Mouse (Mus musculus): ENCODE measurements around the gene Hrg. TPM values are rescaled to one million over a fixed set of nuclear protein-coding genes. Genes with fewer than 3 reads are reported as not detected.
"Not testable (repeated sequence)": the region's sequence is repeated elsewhere in the genome, so short reads cannot be mapped to it uniquely, and the experiment has no call there.

Hrg gene
- total RNA-seq (2014; fragmentation: Nextera tagmentation) (not detected in 2 replicates), total RNA-seq (2017) (not detected in 2 replicates)

DNA sequence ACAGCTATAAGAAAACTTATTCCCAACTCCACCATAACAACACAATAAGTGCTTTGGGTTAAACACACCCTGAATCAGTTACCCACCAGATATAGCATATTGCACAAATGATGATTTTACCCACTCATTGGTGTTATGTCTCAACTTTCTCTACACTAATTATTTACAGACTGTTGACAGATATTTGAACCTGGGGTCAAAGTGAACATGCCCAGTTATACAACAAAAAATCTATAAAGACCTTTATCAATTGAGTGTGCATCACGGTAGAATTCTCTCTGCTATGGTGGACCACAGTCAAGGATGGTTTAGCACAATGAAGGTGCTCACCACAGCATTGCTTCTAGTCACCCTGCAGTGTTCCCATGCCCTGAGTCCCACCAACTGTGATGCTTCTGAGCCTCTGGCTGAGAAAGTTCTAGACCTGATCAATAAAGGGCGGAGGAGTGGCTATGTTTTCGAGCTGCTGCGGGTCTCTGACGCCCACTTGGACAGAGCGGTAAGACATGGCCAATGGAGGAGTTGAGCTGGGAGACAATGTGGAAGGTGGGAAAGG, at the start of gene Hrg:
TSS of gene Hrg (plus strand) at position 233 of the 556 bp plus-strand sequence.
- no peak for ATAC-seq (replicated peaks; ENCODE audit: poor library complexity, severe bottlenecking)

DNA sequence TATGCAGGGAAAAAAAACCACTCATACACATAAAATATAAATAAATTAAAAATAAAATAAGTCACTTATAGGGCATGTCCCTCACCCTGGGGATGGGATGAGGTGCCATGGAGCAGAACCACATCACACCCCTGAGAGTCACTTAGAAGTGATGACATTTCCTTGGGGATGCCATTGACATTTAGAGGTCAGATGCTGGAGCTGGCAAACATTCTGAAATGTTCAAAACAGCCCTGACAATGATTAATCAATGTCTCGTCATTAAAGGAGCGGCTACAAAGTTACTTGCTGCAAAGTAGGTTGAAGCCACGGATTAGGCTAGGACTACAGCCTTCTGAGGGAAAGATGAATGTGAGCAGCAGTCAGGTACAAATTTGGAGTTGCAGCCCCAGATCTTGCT, 49.5 kb upstream of the Hrg start:
- ATAC-seq (replicated peaks; ENCODE audit: poor library complexity, severe bottlenecking) = no peak

DNA sequence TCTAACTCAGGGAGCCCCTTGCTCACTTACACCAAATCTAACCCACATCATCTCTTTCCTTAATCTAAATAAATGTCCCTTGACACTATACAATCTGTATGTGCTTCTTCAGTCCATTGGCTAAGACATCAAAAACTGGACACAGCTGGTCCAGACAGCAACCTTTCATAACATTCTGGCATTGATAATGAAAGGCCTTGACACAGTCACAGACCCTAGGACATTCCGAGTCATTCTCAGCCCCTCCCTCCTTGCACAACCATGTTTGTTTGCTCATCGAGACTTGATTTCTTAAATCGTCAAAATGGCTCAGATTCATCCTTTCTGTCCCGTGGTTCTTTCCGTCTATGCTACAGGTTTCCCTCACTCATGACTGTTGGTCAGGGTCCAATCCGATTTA, 41.6 kb upstream of the Hrg start:
- no peak for ATAC-seq (replicated peaks; ENCODE audit: poor library complexity, severe bottlenecking)

DNA sequence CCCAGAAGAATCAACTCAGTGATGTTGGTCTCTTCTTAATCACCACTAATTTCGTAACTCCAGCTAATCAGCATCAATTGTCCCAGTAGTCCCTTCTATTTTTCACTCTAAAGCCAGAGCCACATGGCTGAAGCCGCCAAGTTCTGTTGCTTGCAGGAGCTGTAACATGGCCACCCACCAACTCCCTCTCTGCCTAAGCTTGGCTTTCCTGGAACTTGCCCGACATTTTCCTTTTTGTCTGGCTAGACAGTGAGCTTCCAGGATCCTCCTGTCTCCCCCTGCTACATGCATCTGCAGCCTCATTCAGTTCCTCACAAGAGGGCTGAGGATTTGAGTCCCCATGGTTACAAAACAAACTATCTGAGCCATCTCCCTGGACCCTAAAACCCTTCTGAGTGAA, 38.9 kb upstream of the Hrg start:
- no peak for ATAC-seq (replicated peaks; ENCODE audit: poor library complexity, severe bottlenecking)

DNA sequence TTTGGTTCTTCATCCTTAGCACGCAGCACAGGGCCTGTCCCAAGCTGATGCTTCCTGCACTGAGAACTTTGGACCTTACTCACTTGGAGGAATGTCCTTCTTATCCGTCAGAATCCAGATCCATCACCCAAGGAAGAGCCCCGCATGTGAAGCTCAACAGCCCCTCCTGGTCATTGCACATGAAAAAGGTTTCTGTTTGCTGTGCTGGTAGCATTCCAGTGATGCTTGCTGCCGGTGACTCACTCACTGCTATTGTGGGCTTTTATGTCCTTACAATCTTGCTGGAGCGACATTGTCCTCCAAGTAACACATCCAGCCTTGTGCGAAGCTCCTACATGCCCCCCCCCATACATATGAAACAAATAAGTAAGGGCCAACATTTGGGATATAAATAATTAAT, 38.0 kb upstream of the Hrg start:
- ATAC-seq (replicated peaks; ENCODE audit: poor library complexity, severe bottlenecking) = no peak

DNA sequence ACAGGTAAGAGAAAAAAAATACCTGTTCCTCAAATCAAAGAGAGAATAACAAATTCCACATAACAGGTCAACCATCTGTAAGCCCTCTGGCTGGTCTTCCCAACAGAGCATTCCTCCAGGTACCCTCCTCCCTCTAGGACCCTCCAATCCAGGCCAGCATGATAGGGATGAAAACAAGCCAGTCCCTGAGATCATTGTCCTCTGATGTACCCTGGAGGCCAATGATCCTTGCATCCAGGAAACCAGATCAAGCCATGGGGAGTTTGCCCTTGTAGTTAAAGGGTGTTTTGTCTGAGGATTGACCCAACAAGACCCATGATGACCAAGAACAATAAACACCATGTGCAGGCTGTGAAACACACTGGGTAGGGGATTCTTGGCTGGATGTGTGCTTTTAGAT, 36.6 kb upstream of the Hrg start:
- no peak for ATAC-seq (replicated peaks; ENCODE audit: poor library complexity, severe bottlenecking)

DNA sequence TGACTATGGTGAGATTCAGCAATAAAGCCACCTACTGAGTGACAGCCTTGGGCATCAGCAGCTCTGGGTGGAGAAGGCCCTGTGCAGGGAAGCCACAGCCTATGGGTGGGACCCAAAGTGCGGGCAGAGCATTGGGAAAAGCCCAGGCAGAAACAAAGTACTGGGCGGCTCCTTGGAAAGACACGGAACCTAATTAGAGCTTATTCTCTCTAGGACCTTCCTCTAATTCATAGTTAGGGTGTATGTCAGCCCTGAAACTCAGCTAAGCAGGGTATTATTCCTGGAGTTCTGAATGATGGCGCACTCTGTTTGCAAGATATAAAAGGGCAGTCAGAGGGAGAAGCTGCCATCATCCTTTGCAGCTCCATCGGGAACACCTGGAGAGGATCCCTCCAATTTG, 32.8 kb upstream of the Hrg start, which contains the start of gene Fetub:
TSS of gene Fetub (plus strand) at position 301 of the 400 bp plus-strand sequence.
- no peak for ATAC-seq (replicated peaks; ENCODE audit: poor library complexity, severe bottlenecking)

DNA sequence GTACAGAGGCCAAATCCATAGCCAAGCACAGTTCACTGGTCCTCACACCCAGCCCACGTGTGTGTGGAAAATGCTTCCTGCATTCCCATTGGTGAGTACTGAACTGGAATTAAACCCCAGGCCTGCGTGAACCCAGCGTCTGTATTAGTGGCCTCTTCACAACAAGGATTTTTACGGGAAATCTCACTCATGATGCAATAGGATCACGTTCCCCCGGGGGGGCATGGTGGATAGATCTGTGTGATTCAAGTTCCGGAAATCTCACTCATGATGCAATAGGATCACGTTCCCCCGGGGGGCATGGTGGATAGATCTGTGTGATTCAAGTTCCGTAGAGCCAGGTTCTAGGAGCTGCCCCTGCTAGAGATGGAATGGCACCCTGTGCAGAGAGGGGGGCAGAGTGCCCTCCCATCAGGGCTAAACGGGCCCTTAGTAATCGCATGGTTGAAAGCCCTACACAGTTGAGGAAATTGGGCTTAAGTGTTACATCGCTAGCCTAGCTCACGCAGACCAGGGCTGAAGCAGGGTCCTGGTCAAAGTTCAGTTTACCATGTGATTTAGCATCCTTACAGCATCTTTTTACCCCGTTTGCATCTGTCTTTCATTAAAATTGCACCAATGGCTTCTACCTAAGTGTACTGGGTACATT, 32.1 kb upstream of the Hrg start:
- no peak for ATAC-seq (replicated peaks; ENCODE audit: poor library complexity, severe bottlenecking)

DNA sequence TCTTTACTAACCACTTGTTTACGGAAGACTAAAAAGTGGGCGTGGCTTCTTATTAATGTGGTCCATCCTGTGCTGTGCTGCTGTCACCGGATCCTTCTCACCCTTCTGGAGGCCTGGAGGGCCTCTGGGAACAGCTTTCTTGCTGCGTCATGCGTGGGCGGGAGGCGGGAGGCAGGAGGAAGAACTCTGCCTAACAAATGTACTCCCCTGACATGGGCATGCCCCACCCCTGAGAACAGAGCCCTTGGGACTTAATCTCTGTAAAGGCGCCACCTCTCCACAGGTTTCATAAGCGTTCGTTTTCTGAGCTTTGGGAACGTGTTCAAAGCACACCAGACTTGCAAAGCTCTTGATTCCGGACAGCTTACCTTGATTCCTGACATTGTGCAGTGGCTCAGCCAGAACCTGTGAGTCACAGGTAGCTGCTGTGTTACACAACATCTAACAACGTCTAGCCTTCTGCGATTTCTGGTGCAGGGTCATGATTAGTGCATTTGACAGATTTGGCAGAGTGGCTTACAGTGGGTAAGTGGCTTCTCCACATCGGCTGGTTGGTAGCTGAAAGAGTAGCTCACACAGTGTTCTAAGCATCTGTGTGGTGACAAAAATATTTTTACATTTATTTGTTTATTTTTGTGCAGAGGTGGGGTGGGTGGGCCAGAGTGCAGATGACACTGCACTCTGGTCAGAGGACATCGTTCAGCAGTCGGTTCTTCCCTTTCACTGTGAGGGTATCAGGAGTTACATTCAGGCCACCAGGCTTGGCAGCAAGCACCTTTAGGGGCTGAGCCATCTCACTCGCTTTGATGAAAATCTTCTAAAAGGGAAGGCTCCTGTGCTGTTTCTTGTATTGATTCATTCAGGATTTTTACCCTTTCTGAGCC, 30.7 kb upstream of the Hrg start:
- ATAC-seq (replicated peaks; ENCODE audit: poor library complexity, severe bottlenecking) = peak; percentile 72

DNA sequence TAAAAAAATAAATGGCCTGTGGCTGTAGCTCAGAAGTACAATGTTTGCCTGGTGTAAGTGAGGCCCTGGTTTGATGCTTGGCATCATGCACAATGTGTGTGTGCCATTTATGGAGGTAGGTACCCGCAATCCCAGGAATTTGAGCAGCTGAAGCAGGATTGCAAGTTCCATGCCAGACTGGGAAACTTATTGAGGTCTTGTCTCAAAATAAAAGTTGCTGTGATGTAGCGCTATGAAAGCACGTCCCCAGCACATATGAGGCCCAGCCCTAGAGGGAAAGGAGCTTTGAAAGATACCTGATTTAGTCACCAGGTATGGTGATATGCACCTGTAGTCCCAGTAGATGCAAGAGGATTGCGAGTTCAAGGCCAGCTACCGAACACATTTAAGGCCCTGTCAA, 29.1 kb upstream of the Hrg start:
- ATAC-seq (replicated peaks; ENCODE audit: poor library complexity, severe bottlenecking) = no peak

DNA sequence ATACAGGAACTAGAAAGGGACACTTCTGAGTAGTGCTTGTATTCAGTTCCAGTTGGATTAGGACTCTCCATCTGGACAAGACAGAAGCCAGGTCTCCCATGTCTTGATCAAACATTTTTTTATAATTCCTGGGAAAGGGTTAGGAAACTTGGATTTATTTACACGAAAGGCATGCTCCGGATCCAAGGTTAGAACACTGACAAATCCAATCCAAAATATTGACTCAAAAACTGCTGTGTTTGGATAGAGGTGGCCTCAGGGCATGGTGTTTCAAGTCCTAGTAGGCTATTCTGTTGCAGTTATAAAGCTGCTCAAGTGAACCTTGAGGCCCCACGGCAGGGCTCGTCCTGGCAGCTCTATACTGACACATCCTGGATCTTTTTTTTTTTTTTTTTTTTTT, 28.4 kb upstream of the Hrg start:
- no peak for ATAC-seq (replicated peaks; ENCODE audit: poor library complexity, severe bottlenecking)

DNA sequence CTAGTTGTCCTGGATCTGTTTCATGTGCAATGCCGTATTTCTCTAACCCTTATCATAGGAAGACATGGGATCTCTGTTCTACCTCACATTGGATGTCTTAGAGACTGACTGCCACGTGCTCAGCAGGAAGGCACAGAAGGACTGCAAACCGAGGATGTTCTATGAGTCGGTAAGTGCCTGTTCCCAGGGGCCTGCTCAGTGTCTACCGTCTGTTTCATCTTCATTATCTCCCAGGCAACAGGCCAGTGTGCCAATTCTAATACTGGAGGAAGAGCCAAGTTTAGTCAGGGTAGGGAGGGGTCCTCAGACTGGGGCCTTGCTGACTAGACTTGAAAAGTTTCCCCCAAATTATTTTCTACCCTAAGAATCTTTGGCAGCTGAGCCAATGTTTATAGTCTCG, 21.3 kb upstream of the Hrg start:
- no peak for ATAC-seq (replicated peaks; ENCODE audit: poor library complexity, severe bottlenecking)

DNA sequence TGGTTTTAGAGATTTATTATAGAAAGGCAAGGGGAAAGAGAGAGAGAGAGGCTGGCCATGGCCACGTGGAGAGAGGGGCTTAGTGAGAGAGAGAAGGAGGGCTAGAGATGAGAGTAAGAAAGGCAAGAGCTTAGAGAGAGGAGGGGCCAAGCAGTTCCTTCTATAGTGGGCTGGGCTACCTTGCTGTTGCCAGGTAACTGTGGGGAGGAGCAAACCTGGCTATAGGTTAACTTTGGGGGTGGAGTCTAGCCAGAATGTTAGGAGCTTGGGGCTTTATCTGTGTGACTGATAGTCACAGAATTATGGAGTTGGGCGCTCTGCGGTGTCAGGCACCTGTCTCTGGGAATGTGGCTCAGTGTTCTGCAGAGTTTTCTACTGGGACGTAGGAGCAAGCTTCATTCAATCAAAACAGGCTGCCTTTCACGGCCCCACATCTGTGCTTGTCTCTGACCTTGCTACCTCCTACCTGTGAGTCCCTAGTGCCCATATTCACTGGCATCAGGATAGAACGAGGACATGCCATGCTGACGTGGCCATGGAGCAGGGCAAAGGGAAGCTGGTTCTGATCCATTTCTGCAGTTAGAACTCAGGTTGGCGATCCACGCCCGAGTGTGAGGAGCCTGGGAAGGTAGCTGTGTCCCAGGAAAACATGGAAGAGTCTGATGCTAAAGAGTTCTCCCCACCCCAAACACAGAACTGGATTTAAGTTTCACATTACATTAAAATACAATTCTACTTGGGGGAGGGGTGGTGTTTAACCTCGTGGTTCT, 19.3 kb upstream of the Hrg start:
- no peak for ATAC-seq (replicated peaks; ENCODE audit: poor library complexity, severe bottlenecking)

DNA sequence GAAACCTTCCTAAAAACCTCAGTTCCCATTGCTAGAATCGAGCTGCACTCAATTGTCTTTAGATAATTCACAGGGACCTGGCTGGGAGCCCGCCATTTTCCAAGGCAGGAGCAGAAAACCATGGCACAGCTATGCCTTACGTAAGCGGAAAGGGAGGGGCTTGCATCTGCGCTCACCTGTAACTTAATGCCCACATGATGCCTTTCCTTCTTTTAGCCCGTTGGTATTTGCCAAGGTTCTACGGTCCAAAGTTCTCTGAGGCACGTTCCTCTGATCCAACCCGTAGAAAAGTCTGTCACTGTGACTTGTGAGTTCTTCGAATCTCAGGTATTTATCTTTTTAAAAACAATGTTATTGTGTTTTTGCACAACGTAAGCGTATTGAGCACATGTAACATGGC, 13.2 kb upstream of the Hrg start:
- ATAC-seq (replicated peaks; ENCODE audit: poor library complexity, severe bottlenecking) = no peak

DNA sequence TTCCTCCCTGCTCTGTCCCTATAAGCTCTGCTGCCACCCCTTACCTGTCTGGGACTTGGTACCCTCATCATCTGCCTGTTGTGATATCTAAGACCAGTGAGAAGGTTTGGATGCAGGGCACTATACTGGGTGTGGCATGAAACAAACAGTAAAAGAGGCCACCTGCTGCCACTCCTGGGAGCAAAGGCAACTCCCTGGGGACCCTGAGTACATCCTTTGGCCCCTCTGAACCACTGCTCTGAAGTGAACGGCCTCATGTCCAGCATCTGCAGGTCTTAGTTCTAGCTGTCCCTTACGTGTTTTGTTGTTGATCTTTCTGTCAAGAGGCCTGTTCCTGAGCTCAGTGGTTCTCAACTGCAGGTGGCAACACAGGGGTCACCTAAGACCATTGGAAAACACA, 12.3 kb upstream of the Hrg start:
- no peak for ATAC-seq (replicated peaks; ENCODE audit: poor library complexity, severe bottlenecking)

DNA sequence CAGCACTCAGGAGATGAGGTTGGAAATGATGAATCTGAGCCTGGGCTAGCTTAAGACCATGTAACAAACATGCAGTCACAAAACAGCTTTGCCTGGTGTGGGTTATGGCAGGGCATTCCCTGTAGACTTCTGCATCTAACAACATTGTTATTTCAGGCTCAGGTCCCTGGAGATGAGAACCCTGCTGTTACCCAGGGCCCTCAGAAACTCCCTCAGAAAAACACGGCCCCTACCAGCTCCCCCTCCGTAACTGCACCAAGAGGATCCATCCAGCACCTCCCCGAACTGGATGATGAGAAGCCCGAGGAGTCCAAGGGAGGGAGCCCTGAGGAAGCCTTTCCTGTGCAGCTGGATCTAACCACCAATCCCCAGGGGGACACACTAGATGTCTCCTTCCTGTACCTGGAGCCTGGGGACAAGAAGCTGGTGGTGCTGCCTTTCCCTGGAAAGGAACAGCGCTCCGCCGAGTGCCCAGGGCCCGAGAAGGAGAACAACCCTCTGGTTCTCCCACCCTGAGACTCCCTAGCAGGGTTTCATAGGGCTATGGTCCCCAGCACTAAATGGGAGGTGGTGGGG, 11.7 kb upstream of the Hrg start:
- ATAC-seq (replicated peaks; ENCODE audit: poor library complexity, severe bottlenecking) = no peak

DNA sequence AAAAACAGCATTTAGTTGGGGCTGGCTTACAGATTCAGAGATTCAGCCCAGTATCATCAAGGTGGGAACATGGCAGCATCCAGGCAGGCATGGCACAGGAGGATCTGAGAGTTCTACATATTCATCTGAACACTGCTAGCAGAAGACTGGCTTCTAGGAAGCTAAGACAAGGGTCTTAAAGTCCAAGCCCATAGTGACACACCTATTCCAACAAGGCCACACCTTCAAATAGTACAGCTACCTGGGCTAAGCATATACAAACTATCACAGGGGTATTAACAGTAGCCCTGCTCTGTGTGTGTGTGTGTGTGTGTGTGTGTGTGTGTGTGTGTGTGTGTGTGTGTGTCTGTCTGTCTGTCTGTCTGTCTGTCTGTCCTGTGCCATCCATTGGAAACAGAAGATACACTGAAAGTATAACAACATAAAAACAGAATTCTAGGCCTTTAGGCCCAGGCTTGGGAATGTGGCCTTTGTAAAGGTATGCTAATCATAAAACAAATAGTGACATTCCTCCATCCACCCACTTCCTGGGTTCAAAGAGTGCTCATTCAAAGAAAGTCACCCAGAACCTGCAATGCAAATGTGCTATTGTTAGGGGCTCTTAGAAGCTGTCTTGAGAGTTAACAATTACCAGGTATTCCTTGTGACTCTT, 8.9 kb upstream of the Hrg start:
- not testable (repeated sequence) for ATAC-seq (replicated peaks; ENCODE audit: poor library complexity, severe bottlenecking)

DNA sequence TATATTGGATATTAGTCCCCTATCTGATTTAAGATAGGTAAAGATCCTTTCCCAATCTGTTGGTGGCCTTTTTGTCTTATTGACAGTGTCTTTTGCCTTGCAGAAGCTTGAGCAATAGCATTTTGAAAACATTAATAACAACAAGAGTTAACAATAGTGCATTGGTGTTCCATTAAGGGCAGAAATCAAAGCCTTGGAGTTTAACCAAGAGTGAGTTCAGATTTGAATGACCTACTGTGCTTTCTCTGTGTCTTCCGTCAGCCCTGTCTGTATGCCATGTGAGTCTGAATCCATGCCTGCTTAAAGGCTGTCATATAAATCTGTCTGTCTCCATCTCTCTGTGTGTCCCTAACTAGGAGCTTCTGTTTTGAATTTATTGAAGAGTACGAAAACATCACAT, 3.5 kb upstream of the Hrg start:
- no peak for ATAC-seq (replicated peaks; ENCODE audit: poor library complexity, severe bottlenecking)

DNA sequence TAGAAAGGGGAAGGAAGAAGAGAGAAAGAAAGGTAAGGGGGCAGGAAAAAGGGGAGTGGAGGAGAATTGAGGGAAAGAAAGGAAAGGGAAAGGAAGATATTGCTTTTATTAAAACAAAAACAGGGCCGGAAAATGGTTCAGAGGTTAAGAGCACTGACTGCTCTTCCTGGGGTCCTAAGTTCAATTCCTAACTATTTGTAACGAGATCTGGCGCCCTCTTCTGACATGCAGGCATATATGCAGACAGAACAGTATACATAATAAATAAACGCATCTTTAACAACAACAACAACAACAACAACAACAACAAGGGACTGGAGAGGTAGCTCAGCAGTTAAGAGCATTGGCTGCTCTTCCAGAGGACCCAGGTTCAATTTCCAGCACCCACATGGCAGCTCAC, 2.2 kb downstream of the Hrg start:
- no peak for ATAC-seq (replicated peaks; ENCODE audit: poor library complexity, severe bottlenecking)
